Mouse (Mus musculus) heart, embryonic 14.5 days (tissue): Measurements from ENCODE around the gene 1700013G24Rik. TPM values are rescaled to one million over a fixed set of nuclear protein-coding genes. Genes with fewer than 3 reads are reported as not detected.
"Not testable (repeated sequence)": the region's sequence is repeated elsewhere in the genome, so short reads cannot be mapped to it uniquely, and the experiment has no call there.

Experiments
- ATAC-seq: fragments of 200-750 bp; cut with Nextera tagmentation; 2 replicates; pipeline ENCODE4 v1.8.0; 2017; ENCODE audit warnings: low read depth, moderate TSS enrichment; ENCODE audit not compliant: insufficient number of reproducible peaks, insufficient read depth, low FRiP score
- H3K27ac ChIP-seq, 2 experiments: fragments of 200-500 bp in 1 of 2; fragments of 300-500 bp in 1 of 2; sonication (generic) in 1 of 2; replicated peaks in 1 of 2; 2 replicates each; pipeline ENCODE4 v1.5.1; 2012 to 2014; ENCODE audit warnings: low read depth in 2 of 2, low read length in 2 of 2, control low read depth in 1 of 2, mild to moderate bottlenecking in 1 of 2, mixed read lengths in 1 of 2; ENCODE audit not compliant: control insufficient read depth in 1 of 2, insufficient read depth in 1 of 2
- H3K27me3 ChIP-seq: fragments of 300-500 bp; sonication (generic); 2 replicates; pipeline ENCODE4 v1.6.1; 2014; ENCODE audit warnings: mild to moderate bottlenecking, low read length, control low read depth; ENCODE audit not compliant: control insufficient read depth, insufficient read depth
- H3K36me3 ChIP-seq: fragments of 300-500 bp; sonication (generic); 2 replicates; pipeline ENCODE4 v1.6.1; 2014; ENCODE audit warnings: mild to moderate bottlenecking, control low read depth, low read length, mixed read lengths; ENCODE audit not compliant: control insufficient read depth, insufficient read depth
- H3K4me1 ChIP-seq, 2 experiments: fragments of 200-500 bp in 1 of 2; fragments of 300-500 bp in 1 of 2; sonication (generic) in 1 of 2; 2 replicates each; pipeline ENCODE4 v1.6.1; 2012 to 2014; ENCODE audit warnings: low read length in 2 of 2, control low read depth in 1 of 2, mixed read lengths in 1 of 2; ENCODE audit not compliant: control insufficient read depth in 2 of 2, insufficient read depth in 2 of 2
- H3K4me2 ChIP-seq: fragments of 300-500 bp; sonication (generic); 2 replicates; pipeline ENCODE4 v1.6.1; 2014; ENCODE audit warnings: mild to moderate bottlenecking, low read length
- H3K4me3 ChIP-seq, 2 experiments: fragments of 200-500 bp in 1 of 2; fragments of 300-500 bp in 1 of 2; sonication (generic) in 1 of 2; 2 replicates each; pipeline ENCODE4 v1.5.1; 2012 to 2014; ENCODE audit warnings: low read length in 2 of 2, mild to moderate bottlenecking in 2 of 2, control low read depth in 1 of 2, low read depth in 1 of 2, moderate library complexity in 1 of 2; ENCODE audit not compliant: control insufficient read depth in 1 of 2, insufficient read depth in 1 of 2
- H3K9ac ChIP-seq: fragments of 300-500 bp; sonication (generic); 2 replicates; pipeline ENCODE4 v1.6.1; 2014; ENCODE audit warnings: mild to moderate bottlenecking, low read length
- H3K9me3 ChIP-seq: fragments of 300-500 bp; sonication (generic); 2 replicates; pipeline ENCODE4 v1.6.1; 2016; ENCODE audit warnings: low read length, control low read depth; ENCODE audit not compliant: control insufficient read depth
- WGBS: fragments of 180-500 bp; shearing (Covaris S2); extraction: QIAGEN DNeasy Blood & Tissue Kit; methylation state at CpG from one replicate; pipeline ENCODE4 v1.1.7; 2014; 5-methylcytosine and 5-hydroxymethylcytosine counted together
- polyA plus RNA-seq: library from polyadenylated mRNA; unstranded; fragments of >200 nt; fragmentation: Nextera tagmentation; extraction: Ambion mirVana; gene quantifications from 2 replicates; pipeline ENCODE4 v1.2.1, GENCODE M21; 2014

The 1700013G24Rik gene
- polyA plus RNA-seq: not detected in 2 replicates

- no peak within 1 kb of the TSS for H3K27ac ChIP-seq
- no peaks in the 10 kb centered on the region for H3K27me3 ChIP-seq
- WGBS: 82% methylated on average over 8 of the region's 8 CpGs
- H3K9ac ChIP-seq: no peak within 1 kb of the TSS
- 0 out of 2 replicates have a peak, but pooled peaks cover 2% of the 10 kb centered on the region for H3K9me3 ChIP-seq
- H3K4me3 ChIP-seq: no peak within 1 kb of the TSS
- peaks cover 15 to 19% of the 10 kb centered on the region in 2 experiments for H3K4me1 ChIP-seq
- no peak for ATAC-seq
- no peak within 1 kb of the TSS for H3K4me2 ChIP-seq
- no peaks in the 10 kb centered on the region for H3K36me3 ChIP-seq
Observed at GRCm38 (mm10) chr4:137453234-137453767, at the start of gene 1700013G24Rik. 1700013G24Rik (plus strand) TSS chr4:137453284.

- Histone ChIP-seq H3K9me3 (no peaks in the 10 kb centered on the region), H3K4me1 (no peaks in the 10 kb centered on the region), H3K27ac (no peak overlapping the region), H3K4me3 (no peak overlapping the region), H3K36me3 (no peaks in the 10 kb centered on the region), H3K27me3 (no peaks in the 10 kb centered on the region), H3K4me2 (no peak overlapping the region), H3K9ac (no peak overlapping the region)
- 85% methylated on average over 3 of the region's 3 CpGs for WGBS
- ATAC-seq: no peak
Observed at GRCm38 (mm10) chr4:137405571-137405970, 47.5 kb upstream of the 1700013G24Rik start.

GRCm38 (mm10) chr4:137409691-137410090 lies 43.4 kb upstream of the 1700013G24Rik start, which contains the start of gene Cela3a:
Cela3a (minus strand) TSS chr4:137409791.
- no peak within 1 kb of the TSS for H3K9ac ChIP-seq
- WGBS: 73% methylated on average over 5 of the region's 5 CpGs
- H3K9me3 ChIP-seq: no peaks in the 10 kb centered on the region
- ATAC-seq: no peak
- H3K27me3 ChIP-seq: no peaks in the 10 kb centered on the region
- H3K4me1 ChIP-seq: no peaks in the 10 kb centered on the region
- no peak within 1 kb of the TSS for H3K4me3 ChIP-seq
- no peak within 1 kb of the TSS for H3K4me2 ChIP-seq
- no peak within 1 kb of the TSS for H3K27ac ChIP-seq
- H3K36me3 ChIP-seq: no peaks in the 10 kb centered on the region

GRCm38 (mm10) chr4:137412185-137412709 lies 40.8 kb upstream of the 1700013G24Rik start:
- not testable (repeated sequence) for H3K4me1 ChIP-seq, ATAC-seq, H3K9ac ChIP-seq, H3K4me3 ChIP-seq, H3K4me2 ChIP-seq, H3K9me3 ChIP-seq, H3K36me3 ChIP-seq, H3K27ac ChIP-seq, H3K27me3 ChIP-seq
- 51% methylated on average over 7 of the region's 7 CpGs for WGBS

- H3K27me3 ChIP-seq: no peaks in the 10 kb centered on the region
- H3K36me3 ChIP-seq: no peaks in the 10 kb centered on the region
- no peak for ATAC-seq
- no peak overlapping the region for H3K9ac ChIP-seq
- H3K27ac ChIP-seq: no peak overlapping the region
- no peaks in the 10 kb centered on the region for H3K4me1 ChIP-seq
- no peak overlapping the region for H3K4me2 ChIP-seq
- no peaks in the 10 kb centered on the region for H3K9me3 ChIP-seq
- 88% methylated on average over 1 of the region's 1 CpGs for WGBS
- H3K4me3 ChIP-seq: no peak overlapping the region
Observed at GRCm38 (mm10) chr4:137414936-137415335, 38.1 kb upstream of the 1700013G24Rik start.

- Histone ChIP-seq H3K9me3 (no peaks in the 10 kb centered on the region), H3K27me3 (no peaks in the 10 kb centered on the region), H3K9ac (no peak overlapping the region), H3K4me3 (no peak overlapping the region), H3K4me1 (no peaks in the 10 kb centered on the region), H3K4me2 (no peak overlapping the region), H3K27ac (no peak overlapping the region), H3K36me3 (no peaks in the 10 kb centered on the region)
- ATAC-seq: no peak
- WGBS: 59% methylated on average over 11 of the region's 11 CpGs
Observed at GRCm38 (mm10) chr4:137417712-137418564, 35.1 kb upstream of the 1700013G24Rik start.

- no peaks in the 10 kb centered on the region for H3K9me3 ChIP-seq
- no peak for ATAC-seq
- H3K4me2 ChIP-seq: no peak within 1 kb of the TSS
- H3K4me1 ChIP-seq: peaks cover 2 to 10% of the 10 kb centered on the region in 2 experiments; a peak in 3 of 4 replicates
- 53% methylated on average over 4 of the region's 4 CpGs for WGBS
- H3K27ac ChIP-seq: no peak within 1 kb of the TSS
- no peak within 1 kb of the TSS for H3K4me3 ChIP-seq
- no peaks in the 10 kb centered on the region for H3K36me3 ChIP-seq
- no peaks in the 10 kb centered on the region for H3K27me3 ChIP-seq
- no peak within 1 kb of the TSS for H3K9ac ChIP-seq
Observed at GRCm38 (mm10) chr4:137430502-137430901, 22.6 kb upstream of the 1700013G24Rik start, which contains the start of gene Cela3b. Cela3b (minus strand) TSS chr4:137430540.
